Comparison of ENCODE assay signal across 15 mouse cellular contexts in genomic region chr15:60141554-60142070, GRCm38 (mm10).
DNase-seq lines count a peak whose midpoint lies in the region; ATAC-seq and TF ChIP-seq lines count a peak whose summit lies in the region.
"Had no signal": no experiment of that assay in that cellular context is flagged by ENCODE, and none has a peak within 500 bp of the region (broad histone marks: within the 10 kb centered on the region; RNA-seq: fewer than 3 reads in every experiment).

No protein-coding gene starts in this region.

- H3K9me3 ChIP-seq in liver, embryonic 14.5 days (ENCODE audit: control insufficient read depth, low read length): no peaks in the 10 kb centered on the region
- no peaks in the 10 kb centered on the region for H3K9me3 ChIP-seq in liver, postnatal 0 days (ENCODE audit: low read length)
- H3K9me3 ChIP-seq: heart, embryonic 12.5 days; neural tube, embryonic 13.5 days had no signal

- H3K9ac ChIP-seq in liver, embryonic 14.5 days (replicated peaks): no peak overlapping the region
- no peak overlapping the region for H3K9ac ChIP-seq in liver, postnatal 0 days (replicated peaks)
- H3K9ac ChIP-seq: heart, embryonic 12.5 days; neural tube, embryonic 13.5 days had no signal

- H3K27me3 ChIP-seq in liver, embryonic 14.5 days (ENCODE audit: control insufficient read depth, insufficient read depth, low read length): no peaks in the 10 kb centered on the region
- H3K27me3 ChIP-seq in liver, postnatal 0 days (ENCODE audit: insufficient read depth, low read length): no peaks in the 10 kb centered on the region
- H3K27me3 ChIP-seq in thymus, adult 2 months (ENCODE audit: control insufficient read depth, insufficient read depth, low read length): no peaks in the 10 kb centered on the region
- H3K27me3 ChIP-seq: heart, embryonic 12.5 days; megakaryocyte, embryonic 14.5 days; neural tube, embryonic 13.5 days had no signal

- no peak for TF ChIP-seq EP300 in liver, embryonic 14.5 days (IDR thresholded peaks at IDR 0.05; ENCODE audit: low read depth)
- TF ChIP-seq EP300 in liver, postnatal 0 days (IDR thresholded peaks at IDR 0.05; ENCODE audit: low read depth): no peak

- no peak overlapping the region for H3K4me3 ChIP-seq in liver, embryonic 14.5 days (ENCODE audit: insufficient read depth in 1 of 2, low read depth in 2 of 2, low read length in 2 of 2)
- no peak overlapping the region for H3K4me3 ChIP-seq in liver, postnatal 0 days (ENCODE audit: low read depth, low read length)
- no peak overlapping the region for H3K4me3 ChIP-seq in thymus, adult 2 months (ENCODE audit: control insufficient read depth, insufficient read depth, low read length)
- H3K4me3 ChIP-seq: heart, embryonic 12.5 days; megakaryocyte, embryonic 14.5 days; neural tube, embryonic 13.5 days had no signal

- ATAC-seq in liver, embryonic 14.5 days (ENCODE audit: insufficient read depth): no peak
- ATAC-seq in liver, postnatal 0 days: no peak
- ATAC-seq in inflammation-experienced regulatory T-cells, adult 6 months: peak; percentile 90

- no peak overlapping the region for H3K27ac ChIP-seq in liver, embryonic 14.5 days
- no peak overlapping the region for H3K27ac ChIP-seq in liver, postnatal 0 days (ENCODE audit: low read depth)
- H3K27ac ChIP-seq in thymus, adult 2 months (ENCODE audit: control insufficient read depth, insufficient read depth, low read length): peak overlapping the region; percentile 67
- H3K27ac ChIP-seq: neural tube, embryonic 13.5 days had no signal

- TF ChIP-seq CTCF in liver, embryonic 14.5 days (IDR thresholded peaks at IDR 0.05; ENCODE audit: low read depth): no peak
- TF ChIP-seq CTCF in liver, postnatal 0 days (IDR thresholded peaks at IDR 0.05; ENCODE audit: low read depth): no peak
- no peak for TF ChIP-seq CTCF in thymus, adult 2 months (IDR thresholded peaks at IDR 0.05; ENCODE audit: borderline replicate concordance, control insufficient read depth, extremely low read depth, insufficient read depth, low read length, poor library complexity)

- peak; percentile 6 to 44 (median 38) for DNase-seq in liver, embryonic 14.5 days (ENCODE audit: low read depth in 3 of 3, low spot score in 3 of 3)
- no peak for DNase-seq in liver, postnatal 0 days
- peak; percentile 71 for DNase-seq in ES-CJ7 (ENCODE audit: low read depth, low spot score)
- DNase-seq in thymus, adult 2 months: peak; percentile 58
- no peak for DNase-seq in retina, embryonic 14.5 days (ENCODE audit: low spot score)
- DNase-seq in heart, adult 8-10 months (ENCODE audit: low spot score): no peak
- DNase-seq in gastrocnemius, postnatal 4 days (ENCODE audit: low spot score in 2 of 2): no peak
- DNase-seq: adrenal gland, postnatal 25 days; cerebellum, postnatal 25 days; kidney, postnatal 4 days; liver had no signal

- TF ChIP-seq POLR2A in thymus, adult 2 months (IDR thresholded peaks at IDR 0.05; ENCODE audit: control insufficient read depth, extremely low read depth, insufficient read depth, low read length, poor library complexity): no peak

- H3K4me1 ChIP-seq in liver, embryonic 14.5 days (replicated peaks; ENCODE audit: control insufficient read depth in 2 of 2, insufficient read depth in 2 of 2, low read length in 1 of 2): no peaks in the 10 kb centered on the region
- H3K4me1 ChIP-seq in liver, postnatal 0 days (ENCODE audit: insufficient read depth): no peaks in the 10 kb centered on the region
- H3K4me1 ChIP-seq in thymus, adult 2 months (replicated peaks; ENCODE audit: control insufficient read depth, insufficient read depth, low read length): no peaks in the 10 kb centered on the region; the same call in 1 of the 2 replicates
- H3K4me1 ChIP-seq: heart, embryonic 12.5 days; neural tube, embryonic 13.5 days had no signal

- no peaks in the 10 kb centered on the region for H3K36me3 ChIP-seq in liver, embryonic 14.5 days (replicated peaks; ENCODE audit: control insufficient read depth, insufficient read depth, low read depth)
- H3K36me3 ChIP-seq in liver, postnatal 0 days (replicated peaks; ENCODE audit: insufficient read depth, low read length): no peaks in the 10 kb centered on the region
- no peaks in the 10 kb centered on the region for H3K36me3 ChIP-seq in thymus, adult 2 months (ENCODE audit: control insufficient read depth, insufficient read depth, low read length)
- H3K36me3 ChIP-seq: heart, embryonic 12.5 days; neural tube, embryonic 13.5 days had no signal

- 12% methylated on average over 6 of the region's 6 CpGs for WGBS in liver, embryonic 14.5 days (ENCODE audit: insufficient replicate concordance)
- 38% methylated on average over 6 of the region's 6 CpGs for WGBS in liver, postnatal 0 days (ENCODE audit: insufficient replicate concordance)
- WGBS in thymus, adult 2 months: 7% methylated on average over 6 of the region's 6 CpGs

- H3K4me2 ChIP-seq in liver, embryonic 14.5 days (ENCODE audit: low read depth): no peak overlapping the region
- no peak overlapping the region for H3K4me2 ChIP-seq in liver, postnatal 0 days (ENCODE audit: low read depth, low read length)
- H3K4me2 ChIP-seq: heart, embryonic 12.5 days; neural tube, embryonic 13.5 days had no signal

Comparison
In these comparisons a context has a peak if more than half of its experiments do, and no peak if none do; other contexts are left out.
1. DNase-seq: peak in liver, embryonic 14.5 days (3 of 3), ES-CJ7 (single experiment) and thymus, adult 2 months (single experiment); none in liver, postnatal 0 days (single experiment), retina, embryonic 14.5 days (single experiment), heart, adult 8-10 months (single experiment) and gastrocnemius, postnatal 4 days (0 of 2).